Mouse (Mus musculus) CH12.LX (cell line): Measurements from ENCODE around the gene Fcer2a. TPM values are rescaled to one million over a fixed set of nuclear protein-coding genes. Genes with fewer than 3 reads are reported as not detected.

Source experiments
- DNase-seq: peaks from one replicate; pipeline ENCODE4 v3.0.0-alpha.2; 2013; ENCODE audit errors: extremely low read depth
- H3K27ac ChIP-seq: 2 replicates; pipeline ENCODE4 v1.5.1; 2012; ENCODE audit warnings: low read depth, mild to moderate bottlenecking, control low read depth, moderate library complexity; ENCODE audit not compliant: insufficient read depth
- H3K27me3 ChIP-seq: replicated peaks from 2 replicates; pipeline ENCODE3; 2012; ENCODE audit warnings: inconsistent platforms
- H3K36me3 ChIP-seq, 2 experiments: replicated peaks in 1 of 2; 2 replicates each; pipeline versions ENCODE3 to v1.6.1; 2012; ENCODE audit warnings: inconsistent platforms in 1 of 2, low read length in 1 of 2, mild to moderate bottlenecking in 1 of 2, mixed read lengths in 1 of 2, moderate library complexity in 1 of 2; ENCODE audit not compliant: control insufficient read depth in 1 of 2, insufficient read depth in 1 of 2
- H3K4me1 ChIP-seq, 2 experiments: 2 replicates each; pipeline ENCODE4 v1.6.1; 2012; ENCODE audit warnings: inconsistent platforms in 1 of 2, moderate library complexity in 1 of 2; ENCODE audit not compliant: insufficient read depth in 2 of 2, control insufficient read depth in 1 of 2
- H3K4me2 ChIP-seq: 2 replicates; pipeline ENCODE4 v1.6.1; 2012; ENCODE audit warnings: low read depth, mild to moderate bottlenecking, control low read depth; ENCODE audit not compliant: poor library complexity, insufficient read depth, severe bottlenecking
- H3K4me3 ChIP-seq, 3 experiments: fragments of 150-350 bp in 1 of 3; sonication (generic) in 1 of 3; replicated peaks in 1 of 3; 2 replicates each; pipeline versions ENCODE3 to v1.5.1; 2011 to 2012; ENCODE audit warnings: low read depth in 2 of 3, low read length in 2 of 3, mild to moderate bottlenecking in 2 of 3, moderate library complexity in 2 of 3, control low read depth in 1 of 3, improper control_type of control experiment in 1 of 3, inconsistent platforms in 1 of 3, mixed read lengths in 1 of 3; ENCODE audit not compliant: poor library complexity in 1 of 3
- H3K79me2 ChIP-seq: replicated peaks from 2 replicates; pipeline ENCODE4 v1.6.1; 2012; ENCODE audit warnings: mild to moderate bottlenecking, moderate library complexity; ENCODE audit not compliant: control insufficient read depth, poor library complexity, insufficient read depth, severe bottlenecking; ENCODE audit errors: extremely low read depth
- H3K9ac ChIP-seq: 2 replicates; pipeline ENCODE4 v1.6.1; 2012; ENCODE audit warnings: low read depth, mild to moderate bottlenecking, control low read depth, moderate library complexity; ENCODE audit not compliant: insufficient read depth
- H3K9me3 ChIP-seq: replicated peaks from 2 replicates; pipeline ENCODE3; 2012; ENCODE audit warnings: low read length, inconsistent platforms, mixed read lengths
- BHLHE40 ChIP-seq: IDR thresholded peaks from 2 replicates; pipeline ENCODE4 v1.6.1; 2011; ENCODE audit warnings: mild to moderate bottlenecking, low read depth, low read length, improper control_type of control experiment
- CHD1 ChIP-seq: IDR thresholded peaks from 2 replicates; pipeline ENCODE4 v1.6.1; 2012; ENCODE audit warnings: low read depth, low read length, improper control_type of control experiment, inconsistent platforms
- CHD2 ChIP-seq: IDR thresholded peaks from 2 replicates; pipeline ENCODE4 v1.6.1; 2011; ENCODE audit warnings: low read length, improper control_type of control experiment
- ELF1 ChIP-seq: IDR thresholded peaks from 2 replicates; pipeline ENCODE4 v1.6.1; 2014; ENCODE audit warnings: low read depth, mild to moderate bottlenecking, inconsistent platforms, low read length, improper control_type of control experiment
- EP300 ChIP-seq: IDR thresholded peaks from 2 replicates; pipeline ENCODE4 v1.6.1; 2011; ENCODE audit warnings: low read length, improper control_type of control experiment
- ETS1 ChIP-seq: conservative IDR thresholded peaks from 2 replicates; pipeline ENCODE4 v1.6.1; 2012; ENCODE audit warnings: low read depth, mild to moderate bottlenecking, inconsistent platforms, low read length, improper control_type of control experiment, moderate library complexity
- GABPA ChIP-seq: IDR thresholded peaks from 2 replicates; pipeline ENCODE4 v1.6.1; 2012; ENCODE audit warnings: low read depth, low read length, improper control_type of control experiment, inconsistent platforms; ENCODE audit not compliant: insufficient replicate concordance
- IRF4 ChIP-seq: IDR thresholded peaks from 2 replicates; pipeline ENCODE4 v1.6.1; 2014; ENCODE audit warnings: low read depth, mild to moderate bottlenecking, inconsistent platforms, low read length, improper control_type of control experiment
- KAT2A ChIP-seq: IDR thresholded peaks from 2 replicates; pipeline ENCODE4 v1.6.1; 2012; ENCODE audit warnings: low read length, improper control_type of control experiment, inconsistent platforms; ENCODE audit not compliant: insufficient replicate concordance
- MAX ChIP-seq: IDR thresholded peaks from 2 replicates; pipeline ENCODE4 v1.6.1; 2011; ENCODE audit warnings: low read length, improper control_type of control experiment
- MAZ ChIP-seq: IDR thresholded peaks from 2 replicates; pipeline ENCODE4 v1.6.1; 2012; ENCODE audit warnings: low read depth, mild to moderate bottlenecking, inconsistent platforms, low read length, improper control_type of control experiment, moderate library complexity
- MEF2A ChIP-seq: IDR thresholded peaks from 2 replicates; pipeline ENCODE4 v1.6.1; 2014; ENCODE audit warnings: low read depth, mild to moderate bottlenecking, inconsistent platforms, low read length, improper control_type of control experiment, borderline replicate concordance
- MXI1 ChIP-seq: IDR thresholded peaks from 2 replicates; pipeline ENCODE4 v1.6.1; 2011; ENCODE audit warnings: mild to moderate bottlenecking, low read depth, low read length, improper control_type of control experiment
- MYC ChIP-seq: IDR thresholded peaks from 2 replicates; pipeline ENCODE4 v1.6.1; 2011; ENCODE audit warnings: low read depth, mild to moderate bottlenecking, improper control_type of control experiment, low read length
- NELFE ChIP-seq: IDR thresholded peaks from 2 replicates; pipeline ENCODE4 v1.6.1; 2011; ENCODE audit warnings: low read depth, low read length, improper control_type of control experiment
- NRF1 ChIP-seq: IDR thresholded peaks from 2 replicates; pipeline ENCODE4 v1.6.1; 2014; ENCODE audit warnings: low read depth, mild to moderate bottlenecking, inconsistent platforms, low read length, improper control_type of control experiment, moderate library complexity
- POLR2A ChIP-seq: IDR thresholded peaks from 2 replicates; pipeline ENCODE4 v1.6.1; 2011; ENCODE audit warnings: low read depth, mild to moderate bottlenecking, improper control_type of control experiment, low read length
- POLR2AphosphoS2 ChIP-seq: IDR thresholded peaks from 2 replicates; pipeline ENCODE4 v1.6.1; 2011; ENCODE audit warnings: low read depth, low read length, improper control_type of control experiment
- RCOR1 ChIP-seq: conservative IDR thresholded peaks from 2 replicates; pipeline ENCODE4 v1.6.1; 2012; ENCODE audit warnings: low read depth, mild to moderate bottlenecking, inconsistent platforms, low read length, improper control_type of control experiment
- SMC3 ChIP-seq: IDR thresholded peaks from 2 replicates; pipeline ENCODE4 v1.6.1; 2011; ENCODE audit warnings: low read depth, low read length, improper control_type of control experiment
- TBP ChIP-seq: conservative IDR thresholded peaks from 2 replicates; pipeline ENCODE4 v1.6.1; 2011; ENCODE audit warnings: low read depth, low read length, improper control_type of control experiment
- TCF12 ChIP-seq: IDR thresholded peaks from 2 replicates; pipeline ENCODE4 v1.6.1; 2014; ENCODE audit warnings: low read depth, mild to moderate bottlenecking, inconsistent platforms, low read length, improper control_type of control experiment
- USF1 ChIP-seq: IDR thresholded peaks from 2 replicates; pipeline ENCODE4 v1.6.1; 2014; ENCODE audit warnings: low read depth, mild to moderate bottlenecking, inconsistent platforms, low read length, improper control_type of control experiment
- USF2 ChIP-seq: conservative IDR thresholded peaks from 2 replicates; pipeline ENCODE4 v1.6.1; 2011; ENCODE audit warnings: low read depth, low read length, improper control_type of control experiment
- ZKSCAN1 ChIP-seq: IDR thresholded peaks from 2 replicates; pipeline ENCODE4 v1.6.1; 2012; ENCODE audit warnings: low read depth, inconsistent platforms, low read length, improper control_type of control experiment, borderline replicate concordance
- ZMIZ1 ChIP-seq: IDR thresholded peaks from 2 replicates; pipeline ENCODE4 v1.6.1; 2012; ENCODE audit warnings: low read depth, mild to moderate bottlenecking, inconsistent platforms, low read length, improper control_type of control experiment
- ZNF384 ChIP-seq: IDR thresholded peaks from 2 replicates; pipeline ENCODE4 v1.6.1; 2012; ENCODE audit warnings: low read depth, low read length, improper control_type of control experiment, inconsistent platforms
- dilution Hi-C: fragments of 300-500 bp; cut with MboI; formaldehyde crosslinking; loops from 2 replicates; pipeline ENCODE4 v1.14.3; 2020; ENCODE audit warnings: low sequenced_read_pairs; ENCODE audit not compliant: extremely low pct_unique_long_range_greater_than_20kb, extremely low pct_ligation_motif_present
- in situ Hi-C: fragments of 300-500 bp; cut with MboI; formaldehyde crosslinking; loops from 3 replicates; pipeline ENCODE4 v1.14.3; 2019; ENCODE audit warnings: low sequenced_read_pairs, low pct_ligation_motif_present, low pct_unique_long_range_greater_than_20kb, mixed read lengths
- polyA plus RNA-seq: library from polyadenylated mRNA; unstranded; fragments of >175 nt; gene quantifications from 2 replicates; pipeline ENCODE4 v1.2.1, GENCODE M21; 2012; ENCODE audit warnings: low read depth; ENCODE audit not compliant: insufficient read length
- total RNA-seq, 2 experiments: library from RNA; depleted of rRNA; stranded (reverse); fragments of 300-350 nt in 1 of 2; fragments of >200 nt in 1 of 2; gene quantifications; 2 replicates each; pipeline ENCODE4 v1.2.3; 2012 to 2014

The Fcer2a gene
- total and polyA plus RNA-seq, 3 experiments = 1.5 to 15.6 (median 3.7) TPM

DNA sequence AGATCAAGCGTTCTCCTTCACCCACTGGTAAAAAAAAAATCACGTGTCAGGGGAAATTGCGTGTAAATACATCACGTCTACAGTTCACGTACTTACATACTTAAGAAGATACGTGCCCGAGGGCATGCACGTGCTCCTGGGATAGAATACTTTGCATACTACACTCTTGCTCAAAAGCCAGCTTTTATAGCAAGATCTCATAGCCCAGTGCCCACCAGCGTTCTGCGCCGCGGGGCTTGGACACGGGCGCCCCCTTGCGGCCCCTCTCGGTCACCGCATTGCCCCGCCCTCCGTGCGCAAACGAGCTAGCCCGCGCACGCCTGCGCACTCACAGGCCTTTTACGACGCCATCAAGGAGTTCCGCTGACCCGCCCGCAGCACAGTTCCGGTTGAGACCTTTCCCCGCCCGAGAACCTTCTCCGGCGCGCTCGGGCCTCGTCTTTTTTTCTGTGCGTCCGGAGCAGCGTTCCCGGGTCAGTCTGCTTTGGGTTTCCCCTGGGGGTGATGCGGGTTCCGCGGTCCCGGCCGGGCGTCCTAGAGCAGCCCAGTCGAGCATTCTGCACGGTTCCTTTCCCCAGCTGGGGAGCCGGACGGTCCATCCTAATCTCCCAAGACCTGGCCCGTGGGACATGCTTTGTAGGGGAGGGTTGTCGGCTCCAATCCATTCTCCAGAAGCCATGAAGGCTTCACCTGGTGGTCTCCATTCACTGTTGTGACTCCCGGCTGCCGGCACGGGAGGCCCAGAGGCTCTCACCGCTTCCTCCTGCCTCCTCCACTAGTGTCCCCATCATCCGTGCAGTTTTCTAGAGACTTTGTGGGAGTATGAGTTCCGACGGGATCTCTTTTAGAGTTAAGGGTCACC is 17.6 kb downstream of the Fcer2a start, which contains the start of gene Trappc5 (continued):
- TF ChIP-seq IRF4 = peak; percentile 27; the same call in 1 of the 2 replicates

DNA sequence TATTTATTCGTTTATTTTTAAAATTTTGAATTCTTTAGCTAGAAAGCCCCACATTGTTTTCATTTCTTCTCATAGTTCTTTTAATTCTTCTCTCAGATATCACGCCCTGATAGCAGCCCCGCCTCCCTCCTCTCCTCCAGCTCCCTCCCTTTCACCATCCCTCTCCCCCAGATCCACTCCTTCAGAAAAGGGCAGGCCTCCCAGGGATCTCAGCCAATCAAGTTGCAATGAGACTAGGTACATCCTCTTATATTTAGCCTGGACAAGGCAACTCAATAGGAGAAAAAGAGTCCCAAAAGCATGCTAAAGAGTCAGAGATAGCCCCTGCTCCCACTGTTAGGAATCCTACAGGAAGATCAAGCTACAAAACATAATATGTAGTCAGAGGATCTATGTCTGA is 19.3 kb downstream of the Fcer2a start:
- no peak overlapping the region for H3K27ac ChIP-seq
- no peaks in the 10 kb centered on the region for H3K9me3 ChIP-seq
- H3K4me2 ChIP-seq = no peak overlapping the region
- peaks cover 0 to 32% of the 10 kb centered on the region in 2 experiments; a peak in 2 of 4 replicates for H3K4me1 ChIP-seq
- dilution Hi-C loops = no loop called here
- peaks cover 25% of the 10 kb centered on the region for H3K27me3 ChIP-seq
- in situ Hi-C loops = loop anchor here (5.0 to 10.0 kb wide), 4 partner anchors 47 to 320 kb away; partner anchors contain the start of genes A430078G23Rik, Pcp2 and Pex11g
- peaks cover 10 to 14% of the 10 kb centered on the region in 2 experiments for H3K36me3 ChIP-seq
- H3K79me2 ChIP-seq = peaks cover 21% of the 10 kb centered on the region; the same call in 1 of the 2 replicates
- no peak for TF ChIP-seq NELFE
- TF ChIP-seq CHD2 = no peak
- TF ChIP-seq NRF1 = no peak
- no peak for TF ChIP-seq TBP
- no peak for TF ChIP-seq POLR2A
- TF ChIP-seq, all 38 proteins: peak for 0
- no peak overlapping the region for H3K4me3 ChIP-seq
- H3K9ac ChIP-seq = no peak overlapping the region
- no peak for DNase-seq

DNA sequence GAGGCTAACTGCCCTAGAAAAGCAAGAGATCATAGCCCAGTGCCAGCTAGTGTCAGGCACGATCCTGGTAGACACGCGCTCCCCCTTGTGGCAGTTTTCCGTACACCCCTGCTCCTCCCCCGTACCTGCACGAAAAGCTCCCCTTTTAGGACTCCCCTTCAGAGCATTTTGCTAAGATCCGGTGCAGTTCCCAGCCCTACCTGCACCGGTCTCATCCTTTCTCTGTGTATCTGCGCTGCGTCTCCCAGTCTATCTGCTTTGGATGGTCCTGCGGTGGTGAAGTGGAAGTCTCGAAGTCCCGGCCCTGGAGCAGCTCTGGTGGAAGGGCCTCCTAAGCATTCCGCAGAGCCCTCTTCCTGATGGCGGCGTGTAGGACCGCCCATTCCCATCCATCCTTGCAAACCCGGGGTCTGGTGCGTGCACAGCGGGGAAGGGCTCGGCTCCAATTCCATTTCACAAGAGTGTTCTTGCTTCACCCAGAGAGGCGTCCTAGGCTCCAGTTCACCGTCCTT is 21.9 kb downstream of the Fcer2a start, which contains the start of gene Fcor:
TSS of gene Fcor (minus strand) at position 383 of the 512 bp plus-strand sequence.
- H3K4me3 ChIP-seq = peak within 1 kb of the TSS; percentile 34 to 58 (median 48)
- no peaks in the 10 kb centered on the region for H3K9me3 ChIP-seq
- H3K27me3 ChIP-seq = peaks cover 25% of the 10 kb centered on the region
- 0 out of 2 replicates have a peak within 1 kb of the TSS, but pooled peaks have one; percentile 1 for H3K9ac ChIP-seq
- in situ Hi-C loops = loop anchor here (5.0 to 10.0 kb wide), 4 partner anchors 45 to 317 kb away; partner anchors contain the start of genes A430078G23Rik, Pcp2 and Pex11g
- peaks cover 6% of the 10 kb centered on the region; the same call in 1 of the 2 replicates for H3K79me2 ChIP-seq
- peak; percentile 73 for DNase-seq
- no peaks in the 10 kb centered on the region for H3K36me3 ChIP-seq
- dilution Hi-C loops = no loop called here
- H3K4me2 ChIP-seq = peak within 1 kb of the TSS; percentile 55
- peaks cover 0 to 13% of the 10 kb centered on the region in 2 experiments; a peak in 2 of 4 replicates for H3K4me1 ChIP-seq
- H3K27ac ChIP-seq = no peak within 1 kb of the TSS
- no peak for TF ChIP-seq CHD1
- no peak for TF ChIP-seq MYC
- TF ChIP-seq NRF1 = no peak
- peak; percentile 91 for TF ChIP-seq SMC3
- no peak for TF ChIP-seq ZMIZ1
- no peak for TF ChIP-seq EP300
- no peak for TF ChIP-seq ZKSCAN1
- no peak for TF ChIP-seq ELF1
- TF ChIP-seq ETS1 = no peak
- no peak for TF ChIP-seq USF2
- no peak for TF ChIP-seq TCF12
- TF ChIP-seq MEF2A = no peak; the same call in 1 of the 2 replicates
- TF ChIP-seq USF1 = no peak
- TF ChIP-seq BHLHE40 = peak; percentile 38; the same call in 1 of the 2 replicates
- TF ChIP-seq MXI1 = no peak
- TF ChIP-seq NELFE = 0 out of 2 replicates have a peak, but pooled peaks have one; percentile 25
- no peak for TF ChIP-seq POLR2A
- TF ChIP-seq ZNF384 = no peak
- no peak for TF ChIP-seq RCOR1
- no peak for TF ChIP-seq MAZ
- no peak for TF ChIP-seq GABPA
- no peak for TF ChIP-seq KAT2A
- TF ChIP-seq MAX = 0 out of 2 replicates have a peak, but pooled peaks have one; percentile 32
- TF ChIP-seq IRF4 = no peak
- no peak for TF ChIP-seq POLR2AphosphoS2
